Mouse (Mus musculus) olfactory bulb, adult 2 months (tissue): Measurements from ENCODE around the gene Gm4791. TPM values are rescaled to one million over a fixed set of nuclear protein-coding genes. Genes with fewer than 3 reads are reported as not detected.

ENCODE experiments used
- H3K27ac ChIP-seq: fragments of 200-500 bp; 2 replicates; pipeline ENCODE4 v1.5.1; 2012; ENCODE audit warnings: low read depth, low read length; ENCODE audit not compliant: insufficient read depth
- H3K4me1 ChIP-seq: fragments of 200-500 bp; 2 replicates; pipeline ENCODE4 v1.6.1; 2012; ENCODE audit warnings: low read length; ENCODE audit not compliant: control insufficient read depth, insufficient read depth
- H3K4me3 ChIP-seq: fragments of 200-500 bp; 2 replicates; pipeline ENCODE4 v1.5.1; 2012; ENCODE audit warnings: mild to moderate bottlenecking, low read depth, low read length, moderate library complexity; ENCODE audit not compliant: insufficient read depth
- CTCF ChIP-seq: fragments of 200-500 bp; IDR thresholded peaks from 2 replicates; pipeline ENCODE4 v1.5.1; 2012; ENCODE audit warnings: low read depth, mild to moderate bottlenecking, low read length, moderate library complexity; ENCODE audit not compliant: insufficient read depth
- POLR2A ChIP-seq: fragments of 200-500 bp; IDR thresholded peaks from 2 replicates; pipeline ENCODE4 v1.6.1; 2012; ENCODE audit warnings: mild to moderate bottlenecking, low read depth, low read length, moderate library complexity; ENCODE audit not compliant: insufficient read depth
- WGBS: fragments of 180-500 bp; shearing (Covaris S2); methylation state at CpG from one replicate; pipeline ENCODE4 v1.1.7; 2018; 5-methylcytosine and 5-hydroxymethylcytosine counted together
- polyA plus RNA-seq: library from polyadenylated mRNA; stranded (reverse); fragments of >200 nt; gene quantifications from 2 replicates; pipeline ENCODE4 v1.2.4, GENCODE M21; 2012; ENCODE audit warnings: low replicate concordance; ENCODE audit not compliant: missing spikeins, insufficient read depth, insufficient read length

The Gm4791 gene
- not detected in 2 replicates for polyA plus RNA-seq

DNA sequence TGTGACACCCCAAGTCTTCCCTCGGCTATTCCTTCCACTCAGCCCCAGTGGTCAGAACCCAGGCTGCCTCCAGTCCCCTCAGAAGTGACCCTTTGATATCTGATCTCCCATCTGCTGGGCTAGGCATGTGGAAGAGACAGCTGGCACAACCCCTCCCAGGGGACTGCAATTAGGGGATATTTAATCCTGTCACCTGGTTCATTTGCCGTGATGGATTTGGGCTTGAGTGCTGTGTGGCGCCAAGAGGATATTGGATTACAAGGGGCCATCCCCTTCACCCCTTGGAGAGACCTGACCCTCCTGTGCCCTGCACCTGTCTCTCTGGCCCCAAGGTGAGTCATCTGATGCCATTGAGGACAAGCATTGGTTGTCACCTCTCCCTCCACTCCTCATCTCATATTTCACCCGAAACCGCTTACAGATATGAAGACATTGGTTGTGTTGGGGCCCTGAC lies at the start of gene Gm4791:
Gm4791 (plus strand) TSS at position 404 of the 454 bp plus-strand sequence.
- no peak within 1 kb of the TSS for H3K4me3 ChIP-seq
- TF ChIP-seq POLR2A = no peak
- TF ChIP-seq CTCF = no peak
- no peaks in the 10 kb centered on the region for H3K4me1 ChIP-seq
- 75% methylated on average over 5 of the region's 5 CpGs for WGBS
- no peak within 1 kb of the TSS for H3K27ac ChIP-seq

DNA sequence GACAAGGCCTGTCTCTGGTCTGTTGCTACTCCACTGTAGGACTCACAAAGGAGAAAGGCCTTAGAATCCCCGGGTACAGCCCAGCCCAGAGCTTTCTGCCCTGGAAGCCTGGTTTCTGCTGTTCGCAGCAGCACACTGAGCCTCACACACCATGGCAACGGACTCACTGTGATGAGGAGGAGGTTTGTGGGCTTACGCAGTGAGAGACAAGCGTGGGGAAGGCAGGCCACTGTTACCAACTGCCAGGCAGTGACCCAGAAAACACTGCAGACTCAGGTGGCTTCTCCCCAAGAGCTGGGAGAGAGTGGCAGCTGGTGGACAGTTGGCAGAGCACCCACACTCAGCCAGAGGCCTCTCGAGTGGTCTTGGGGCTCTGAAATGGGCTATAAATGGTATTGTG lies 42.3 kb upstream of the Gm4791 start:
- WGBS = 48% methylated on average over 6 of the region's 6 CpGs
- Histone ChIP-seq H3K4me1 (peaks cover 19% of the 10 kb centered on the region), H3K27ac (no peak overlapping the region), H3K4me3 (no peak overlapping the region)
- TF ChIP-seq CTCF = no peak
- no peak for TF ChIP-seq POLR2A

DNA sequence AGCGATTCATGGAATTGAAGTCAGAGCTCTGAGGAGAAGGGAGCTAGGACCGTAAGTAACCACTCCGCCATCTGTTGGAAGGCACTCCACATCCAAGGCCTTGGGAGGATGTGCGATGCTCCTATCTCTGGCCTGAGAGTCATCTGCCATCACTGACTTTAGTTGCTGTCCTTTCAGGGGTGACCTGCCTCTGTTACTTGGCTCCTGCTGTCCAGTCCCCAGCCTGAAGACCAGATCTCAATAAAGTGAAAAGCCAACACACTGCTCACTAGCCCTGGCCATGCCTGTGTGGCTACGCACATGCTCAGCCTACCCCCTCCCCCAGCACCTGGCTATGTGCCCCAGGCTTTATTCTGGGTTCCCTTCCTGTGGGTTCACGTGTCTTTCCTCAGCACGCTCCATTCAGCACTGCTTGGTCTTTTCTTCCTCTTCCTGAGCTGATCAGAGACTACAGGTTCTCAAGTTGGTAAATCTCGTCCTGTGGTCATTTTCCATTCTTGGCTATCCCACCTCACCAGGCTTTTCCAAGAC lies 41.1 kb upstream of the Gm4791 start:
- TF ChIP-seq CTCF (no peak), POLR2A (no peak)
- 82% methylated on average over 8 of the region's 8 CpGs for WGBS
- no peak overlapping the region for H3K27ac ChIP-seq
- H3K4me1 ChIP-seq = peaks cover 19% of the 10 kb centered on the region
- no peak overlapping the region for H3K4me3 ChIP-seq

DNA sequence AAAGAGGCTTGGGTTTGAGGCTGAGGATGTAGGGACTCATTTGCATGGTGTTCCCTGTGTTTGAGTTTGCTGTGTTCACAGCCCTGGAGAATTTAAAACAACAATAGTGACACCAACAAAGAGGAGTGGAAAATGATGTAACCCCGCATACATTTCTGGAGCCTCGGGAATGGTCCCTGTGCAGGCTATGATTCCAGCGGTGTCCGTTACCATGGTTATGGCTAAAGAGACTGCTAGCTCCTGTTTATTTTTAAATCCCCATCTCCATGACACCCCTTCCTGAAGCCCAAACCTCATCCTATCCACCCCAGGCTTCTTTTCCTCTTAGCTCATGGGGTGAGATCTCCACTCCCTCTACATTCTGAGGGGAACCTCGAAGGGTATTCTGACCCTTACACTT lies 32.5 kb upstream of the Gm4791 start:
- TF ChIP-seq CTCF (no peak), POLR2A (no peak)
- no peak overlapping the region for H3K27ac ChIP-seq
- 32% methylated on average over 5 of the region's 5 CpGs for WGBS
- peaks cover 15% of the 10 kb centered on the region for H3K4me1 ChIP-seq
- H3K4me3 ChIP-seq = no peak overlapping the region

DNA sequence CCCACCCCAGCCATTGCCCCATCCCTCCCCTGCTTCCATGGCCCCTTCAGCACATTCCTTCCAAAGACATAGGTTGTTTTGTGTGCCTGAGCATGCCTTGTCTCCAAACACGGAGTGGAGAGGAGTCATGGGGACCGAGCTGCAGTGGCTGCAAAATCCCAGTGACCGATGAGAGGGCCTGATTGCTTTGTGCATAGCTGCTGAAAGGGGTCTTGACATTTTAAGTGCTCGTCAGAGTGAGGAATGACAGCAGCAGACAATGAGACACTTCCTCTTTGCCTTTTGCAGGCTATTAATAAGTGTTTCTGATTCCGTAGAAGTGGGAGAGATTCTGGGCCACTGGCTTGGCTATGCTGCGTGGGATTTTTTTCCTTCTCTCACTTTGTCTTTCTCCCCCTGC lies 29.6 kb upstream of the Gm4791 start:
- whole genome bisulfite sequencing = 58% methylated on average over 6 of the region's 6 CpGs
- no peak overlapping the region for H3K27ac ChIP-seq
- H3K4me1 ChIP-seq = peaks cover 15% of the 10 kb centered on the region
- no peak overlapping the region for H3K4me3 ChIP-seq
- no peak for TF ChIP-seq POLR2A
- no peak for TF ChIP-seq CTCF

DNA sequence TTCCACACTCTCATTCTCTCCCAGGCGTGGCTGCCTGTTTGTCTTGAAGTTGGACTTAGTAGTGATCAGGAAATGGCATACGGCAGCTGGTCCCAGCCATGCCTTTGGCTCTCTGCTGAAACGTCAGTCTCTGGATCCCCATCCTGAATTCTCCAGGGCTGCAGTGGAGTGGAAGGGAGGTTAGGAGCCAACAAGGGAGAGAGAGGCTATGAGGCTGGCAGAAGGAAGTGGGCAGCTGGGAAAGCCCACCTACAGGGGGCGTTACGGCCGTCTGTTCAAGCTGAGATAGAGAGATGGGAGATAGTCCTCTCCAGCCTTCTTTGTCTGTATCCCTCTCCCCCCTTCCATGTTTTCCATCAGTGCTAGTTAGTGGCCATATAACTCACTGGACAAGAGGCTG lies 29.1 kb upstream of the Gm4791 start:
- TF ChIP-seq POLR2A = no peak
- no peak for TF ChIP-seq CTCF
- Histone ChIP-seq H3K4me3 (no peak overlapping the region), H3K27ac (no peak overlapping the region), H3K4me1 (peaks cover 15% of the 10 kb centered on the region)
- 67% methylated on average over 6 of the region's 6 CpGs for WGBS

DNA sequence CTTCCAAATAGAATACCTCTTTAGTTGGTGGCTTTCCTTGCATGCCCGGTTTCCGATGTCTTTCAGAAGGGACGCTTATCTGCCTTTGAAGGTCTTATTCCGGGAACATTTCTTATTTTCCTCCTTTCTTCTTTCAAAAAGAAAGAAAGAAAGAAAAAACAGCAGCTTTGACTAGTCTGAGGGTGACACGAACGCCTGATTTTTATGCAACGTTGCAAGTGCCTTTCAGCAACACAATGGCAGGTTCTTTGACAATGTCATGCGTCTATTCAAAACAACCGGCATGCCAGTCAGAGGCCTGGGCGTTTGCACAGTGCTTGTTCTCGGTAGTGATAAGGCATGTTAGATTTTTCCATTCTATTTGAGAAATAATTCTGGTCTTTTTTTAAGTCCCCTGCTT lies 19.7 kb upstream of the Gm4791 start:
- Histone ChIP-seq H3K27ac (no peak overlapping the region), H3K4me1 (no peaks in the 10 kb centered on the region), H3K4me3 (no peak overlapping the region)
- TF ChIP-seq CTCF (no peak), POLR2A (no peak)
- WGBS = 71% methylated on average over 11 of the region's 11 CpGs

DNA sequence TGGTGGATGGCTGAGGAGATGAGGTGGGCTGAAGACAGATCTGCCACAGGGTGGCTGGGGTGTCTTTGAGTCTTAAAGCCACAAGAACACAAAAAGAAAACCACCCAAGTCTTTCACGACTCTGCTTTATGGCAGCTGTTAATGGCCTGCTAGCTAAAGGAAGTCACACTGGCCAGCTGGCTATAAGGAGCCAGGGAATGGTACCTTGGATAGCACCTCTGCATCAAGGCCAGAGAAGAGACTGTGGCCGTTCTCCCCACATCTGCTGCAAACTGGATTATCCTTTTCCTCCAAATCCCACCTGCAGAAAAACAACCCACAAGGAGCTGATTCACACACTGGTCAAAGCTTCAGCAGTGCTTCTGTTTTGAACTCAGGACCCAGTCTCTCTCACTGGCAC lies 18.4 kb upstream of the Gm4791 start:
- Histone ChIP-seq H3K27ac (no peak overlapping the region), H3K4me3 (no peak overlapping the region), H3K4me1 (no peaks in the 10 kb centered on the region)
- WGBS = 75% methylated on average over 2 of the region's 2 CpGs
- TF ChIP-seq CTCF (no peak), POLR2A (no peak)

DNA sequence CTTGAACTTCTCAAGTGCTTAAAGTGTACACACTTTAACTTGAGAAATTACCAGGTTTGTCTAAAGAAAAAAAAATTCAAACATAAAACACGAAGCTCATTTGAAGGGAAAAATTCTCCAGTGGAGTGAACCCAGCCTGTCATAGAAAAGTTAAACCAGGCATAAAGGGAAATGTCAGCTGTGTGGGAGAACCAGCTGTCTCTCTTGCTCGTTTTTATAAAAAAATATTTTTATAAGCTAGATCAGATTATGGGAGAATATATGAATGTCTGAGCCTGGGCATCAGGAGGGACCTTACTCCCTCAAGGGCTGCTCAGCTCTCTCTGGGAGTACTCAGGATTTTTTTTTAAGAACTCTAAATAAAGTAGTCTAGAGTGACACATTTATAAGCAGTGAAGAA lies 15.1 kb upstream of the Gm4791 start:
- Histone ChIP-seq H3K27ac (no peak overlapping the region), H3K4me3 (no peak overlapping the region), H3K4me1 (no peaks in the 10 kb centered on the region)
- no peak for TF ChIP-seq POLR2A
- no peak for TF ChIP-seq CTCF
- WGBS = 63% methylated on average over 2 of the region's 2 CpGs

DNA sequence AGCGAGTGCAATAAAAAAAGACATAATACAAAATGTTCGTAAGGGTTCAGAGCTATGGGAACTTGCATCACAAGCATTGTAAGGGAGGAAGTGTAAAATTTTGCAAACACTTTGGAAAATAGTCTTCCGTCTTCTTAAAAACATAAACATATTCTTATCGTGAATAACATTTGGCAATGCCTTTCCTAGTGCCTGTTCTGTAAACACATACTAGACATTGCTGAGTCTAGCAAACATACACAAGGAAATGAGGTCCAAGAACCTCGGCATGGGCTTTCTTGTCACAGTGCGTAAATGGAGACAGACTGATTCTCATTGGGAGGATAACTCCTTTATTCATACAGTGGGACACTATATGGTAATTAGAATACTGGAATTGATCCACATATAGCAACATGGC lies 43.0 kb downstream of the Gm4791 start:
- Histone ChIP-seq H3K27ac (no peak overlapping the region), H3K4me1 (no peaks in the 10 kb centered on the region), H3K4me3 (no peak overlapping the region)
- no peak for TF ChIP-seq POLR2A
- WGBS = 81% methylated on average over 6 of the region's 6 CpGs
